Mouse (Mus musculus) megakaryocyte, embryonic 14.5 days (primary cell): ENCODE measurements around the gene Igsf10. TPM values are rescaled to one million over a fixed set of nuclear protein-coding genes. Genes with fewer than 3 reads are reported as not detected.

ENCODE experiments used
- H3K27me3 ChIP-seq: replicated peaks from 2 replicates; pipeline ENCODE3; 2012; ENCODE audit warnings: inconsistent platforms
- H3K36me3 ChIP-seq: replicated peaks from 2 replicates; pipeline ENCODE3; 2012; ENCODE audit warnings: low read length, inconsistent platforms, mixed read lengths
- H3K4me1 ChIP-seq: 2 replicates; pipeline ENCODE4 v1.6.1; 2012; ENCODE audit warnings: inconsistent platforms
- H3K4me3 ChIP-seq: replicated peaks from 2 replicates; pipeline ENCODE3; 2012; ENCODE audit warnings: moderate library complexity, mild to moderate bottlenecking, inconsistent platforms
- H3K9me3 ChIP-seq: 2 replicates; pipeline ENCODE4 v1.6.1; 2012; ENCODE audit warnings: inconsistent platforms
- FLI1 ChIP-seq: IDR thresholded peaks from 2 replicates; pipeline ENCODE4 v1.6.1; 2012; ENCODE audit warnings: low read length, inconsistent platforms, mixed read lengths
- GATA1 ChIP-seq: IDR thresholded peaks from 3 replicates; pipeline ENCODE4 v1.6.1; 2012; ENCODE audit warnings: mixed read lengths, low read length, inconsistent platforms, borderline replicate concordance
- polyA plus RNA-seq: library from polyadenylated mRNA; stranded (reverse); fragments of >175 nt; gene quantifications from 2 replicates; pipeline ENCODE4 v1.2.3, GENCODE M21; 2012; ENCODE audit warnings: low replicate concordance; ENCODE audit not compliant: insufficient read depth

Igsf10 gene
- polyA plus RNA-seq, 1 experiment: not detected

- H3K4me1 ChIP-seq: peaks cover 8% of the 10 kb centered on the region; the same call in 1 of the 2 replicates
- no peak for TF ChIP-seq FLI1
- TF ChIP-seq GATA1: no peak
- H3K4me3 ChIP-seq: no peak overlapping the region
- H3K9me3 ChIP-seq: no peaks in the 10 kb centered on the region
- H3K36me3 ChIP-seq: peaks cover 87% of the 10 kb centered on the region
- no peaks in the 10 kb centered on the region for H3K27me3 ChIP-seq
Observed at GRCm38 (mm10) chr3:59293437-59294199, 50.6 kb downstream of the Igsf10 start.

GRCm38 (mm10) chr3:59290551-59290950 is 53.6 kb downstream of the Igsf10 start:
- Histone ChIP-seq H3K4me1 (no peaks in the 10 kb centered on the region), H3K27me3 (no peaks in the 10 kb centered on the region), H3K4me3 (no peak overlapping the region), H3K36me3 (peaks cover 74% of the 10 kb centered on the region), H3K9me3 (no peaks in the 10 kb centered on the region)
- TF ChIP-seq FLI1 (no peak), GATA1 (no peak)

GRCm38 (mm10) chr3:59278620-59279019 is 65.6 kb downstream of the Igsf10 start:
- Histone ChIP-seq H3K36me3 (peaks cover 59% of the 10 kb centered on the region), H3K4me1 (peaks cover 4% of the 10 kb centered on the region; the same call in 1 of the 2 replicates), H3K4me3 (no peak overlapping the region), H3K27me3 (no peaks in the 10 kb centered on the region), H3K9me3 (no peaks in the 10 kb centered on the region)
- TF ChIP-seq GATA1: no peak
- TF ChIP-seq FLI1: no peak

GRCm38 (mm10) chr3:59278254-59278533 is 66.0 kb downstream of the Igsf10 start:
- Histone ChIP-seq H3K4me1 (peaks cover 4% of the 10 kb centered on the region; the same call in 1 of the 2 replicates), H3K9me3 (no peaks in the 10 kb centered on the region), H3K4me3 (no peak overlapping the region), H3K27me3 (no peaks in the 10 kb centered on the region), H3K36me3 (peaks cover 60% of the 10 kb centered on the region)
- no peak for TF ChIP-seq FLI1
- TF ChIP-seq GATA1: no peak

- H3K4me1 ChIP-seq: peaks cover 4% of the 10 kb centered on the region; the same call in 1 of the 2 replicates
- H3K4me3 ChIP-seq: no peak overlapping the region
- no peaks in the 10 kb centered on the region for H3K9me3 ChIP-seq
- H3K36me3 ChIP-seq: peaks cover 60% of the 10 kb centered on the region
- TF ChIP-seq FLI1 (no peak), GATA1 (no peak)
- no peaks in the 10 kb centered on the region for H3K27me3 ChIP-seq
Observed at GRCm38 (mm10) chr3:59277502-59278253, 66.5 kb downstream of the Igsf10 start.

- TF ChIP-seq GATA1 (no peak), FLI1 (no peak)
- H3K4me1 ChIP-seq: no peaks in the 10 kb centered on the region
- no peaks in the 10 kb centered on the region for H3K27me3 ChIP-seq
- peaks cover 80% of the 10 kb centered on the region for H3K36me3 ChIP-seq
- no peaks in the 10 kb centered on the region for H3K9me3 ChIP-seq
- H3K4me3 ChIP-seq: no peak overlapping the region
Observed at GRCm38 (mm10) chr3:59270811-59271210, 73.4 kb downstream of the Igsf10 start.

Other genes with a start within 250 kb of the Igsf10 start
- 3.0 and 6.1 TPM in 2 replicates for gene Gpr171, start 242.6 kb downstream of the Igsf10 start, polyA plus RNA-seq
- 0.62 TPM in 1 of 2 replicates, not detected in the other for gene P2ry14, start 190.8 kb downstream of the Igsf10 start, polyA plus RNA-seq
- gene Gpr87, start 149.3 kb downstream of the Igsf10 start, polyA plus RNA-seq: not detected in 2 replicates
- gene P2ry13, start 133.5 kb downstream of the Igsf10 start, polyA plus RNA-seq: not detected in 2 replicates
- 1.6 TPM in 1 of 2 replicates, not detected in the other for gene P2ry12, start 81.5 kb downstream of the Igsf10 start, polyA plus RNA-seq